Mouse (Mus musculus): ENCODE data around the gene Fkbp8. TPM values are rescaled to one million over a fixed set of nuclear protein-coding genes. Genes with fewer than 3 reads are reported as not detected.

The Fkbp8 gene
- total and polyA plus RNA-seq, 3 experiments = 176 to 266 (median 178) TPM

GRCm38 (mm10) chr8:70529299-70529698 is 1.8 kb downstream of the Fkbp8 start:
- peak overlapping the region; percentile 23; the same call in 1 of the 2 replicates for H3K4me2 ChIP-seq (ENCODE audit: insufficient read depth, low read depth, poor library complexity, severe bottlenecking)
- no peak overlapping the region for H3K27ac ChIP-seq (ENCODE audit: insufficient read depth, low read depth)
- in situ Hi-C loops (cut with MboI; ENCODE audit: low pct_ligation_motif_present, low pct_unique_long_range_greater_than_20kb, low sequenced_read_pairs) = no loop called here

GRCm38 (mm10) chr8:70529741-70530161 is 2.2 kb downstream of the Fkbp8 start:
- Histone ChIP-seq H3K9me3 (replicated peaks; ENCODE audit: low read length) (no peaks in the 10 kb centered on the region), H3K4me2 (ENCODE audit: insufficient read depth, low read depth, poor library complexity, severe bottlenecking) (no peak overlapping the region), H3K36me3 (replicated peaks in 1 of 2; ENCODE audit: control insufficient read depth in 1 of 2, insufficient read depth in 1 of 2, low read length in 1 of 2) (peaks cover 46 to 56% of the 10 kb centered on the region in 2 experiments), H3K27me3 (replicated peaks) (no peaks in the 10 kb centered on the region), H3K27ac (ENCODE audit: insufficient read depth, low read depth) (no peak overlapping the region), H3K4me3 (replicated peaks in 1 of 3; ENCODE audit: low read depth in 2 of 3, low read length in 2 of 3, poor library complexity in 1 of 3) (no peak overlapping the region), H3K79me2 (replicated peaks; ENCODE audit: control insufficient read depth, extremely low read depth, insufficient read depth, poor library complexity, severe bottlenecking) (peaks cover 4% of the 10 kb centered on the region), H3K9ac (ENCODE audit: insufficient read depth, low read depth) (no peak overlapping the region), H3K4me1 (ENCODE audit: control insufficient read depth in 1 of 2, insufficient read depth in 2 of 2) (peaks cover 9 to 28% of the 10 kb centered on the region in 2 experiments)
- no peak for DNase-seq (ENCODE audit: extremely low read depth)
- dilution Hi-C loops (cut with MboI; ENCODE audit: extremely low pct_ligation_motif_present, extremely low pct_unique_long_range_greater_than_20kb, low sequenced_read_pairs) (no loop called here), in situ Hi-C loops (cut with MboI; ENCODE audit: low pct_ligation_motif_present, low pct_unique_long_range_greater_than_20kb, low sequenced_read_pairs) (no loop called here)
- TF ChIP-seq NELFE (IDR thresholded peaks at IDR 0.05; ENCODE audit: low read depth, low read length) (no peak), USF2 (conservative IDR thresholded peaks at IDR 0.05; ENCODE audit: low read depth, low read length) (no peak), CHD1 (IDR thresholded peaks at IDR 0.05; ENCODE audit: low read depth, low read length) (no peak), CHD2 (IDR thresholded peaks at IDR 0.05; ENCODE audit: low read length) (no peak), ZNF384 (IDR thresholded peaks at IDR 0.05; ENCODE audit: low read depth, low read length) (no peak)

More at GRCm38 (mm10) chr8:70529299-70529698, 1.8 kb downstream of the Fkbp8 start:
- H3K4me1 ChIP-seq (ENCODE audit: control insufficient read depth in 1 of 2, insufficient read depth in 2 of 2) = peaks cover 9 to 28% of the 10 kb centered on the region in 2 experiments
- no peaks in the 10 kb centered on the region for H3K9me3 ChIP-seq (replicated peaks; ENCODE audit: low read length)
- no peak for DNase-seq (ENCODE audit: extremely low read depth)
- dilution Hi-C loops (cut with MboI; ENCODE audit: extremely low pct_ligation_motif_present, extremely low pct_unique_long_range_greater_than_20kb, low sequenced_read_pairs) = no loop called here
- peak overlapping the region; percentile 23 for H3K9ac ChIP-seq (ENCODE audit: insufficient read depth, low read depth)
- H3K36me3 ChIP-seq (replicated peaks in 1 of 2; ENCODE audit: control insufficient read depth in 1 of 2, insufficient read depth in 1 of 2, low read length in 1 of 2) = peaks cover 41 to 51% of the 10 kb centered on the region in 2 experiments
- no peaks in the 10 kb centered on the region for H3K27me3 ChIP-seq (replicated peaks)
- H3K79me2 ChIP-seq (replicated peaks; ENCODE audit: control insufficient read depth, extremely low read depth, insufficient read depth, poor library complexity, severe bottlenecking) = peaks cover 4% of the 10 kb centered on the region
- H3K4me3 ChIP-seq (replicated peaks in 1 of 3; ENCODE audit: low read depth in 2 of 3, low read length in 2 of 3, poor library complexity in 1 of 3) = no peak overlapping the region
- TF ChIP-seq SIN3A (IDR thresholded peaks at IDR 0.05; ENCODE audit: low read length) (no peak), USF2 (conservative IDR thresholded peaks at IDR 0.05; ENCODE audit: low read depth, low read length) (no peak), SMC3 (IDR thresholded peaks at IDR 0.05; ENCODE audit: low read depth, low read length) (no peak)

- no peak for DNase-seq (ENCODE audit: extremely low read depth)
- Histone ChIP-seq H3K27me3 (replicated peaks) (no peaks in the 10 kb centered on the region), H3K4me1 (ENCODE audit: control insufficient read depth in 1 of 2, insufficient read depth in 2 of 2) (peaks cover 9 to 25% of the 10 kb centered on the region in 2 experiments), H3K4me3 (replicated peaks in 1 of 3; ENCODE audit: low read depth in 2 of 3, low read length in 2 of 3, poor library complexity in 1 of 3) (no peak overlapping the region), H3K4me2 (ENCODE audit: insufficient read depth, low read depth, poor library complexity, severe bottlenecking) (no peak overlapping the region), H3K36me3 (replicated peaks in 1 of 2; ENCODE audit: control insufficient read depth in 1 of 2, insufficient read depth in 1 of 2, low read length in 1 of 2) (peaks cover 52 to 61% of the 10 kb centered on the region in 2 experiments), H3K27ac (ENCODE audit: insufficient read depth, low read depth) (no peak overlapping the region), H3K79me2 (replicated peaks; ENCODE audit: control insufficient read depth, extremely low read depth, insufficient read depth, poor library complexity, severe bottlenecking) (peaks cover 4% of the 10 kb centered on the region), H3K9ac (ENCODE audit: insufficient read depth, low read depth) (no peak overlapping the region), H3K9me3 (replicated peaks; ENCODE audit: low read length) (no peaks in the 10 kb centered on the region)
- dilution Hi-C loops (cut with MboI; ENCODE audit: extremely low pct_ligation_motif_present, extremely low pct_unique_long_range_greater_than_20kb, low sequenced_read_pairs) (no loop called here), in situ Hi-C loops (cut with MboI; ENCODE audit: low pct_ligation_motif_present, low pct_unique_long_range_greater_than_20kb, low sequenced_read_pairs) (no loop called here)
- TF ChIP-seq MAFK (IDR thresholded peaks at IDR 0.05; ENCODE audit: insufficient replicate concordance, low read length) (no peak), CTCF (conservative IDR thresholded peaks at IDR 0.05 in 1 of 2, IDR thresholded peaks at IDR 0.05 in 1 of 2; ENCODE audit: low read depth in 2 of 2, low read length in 2 of 2) (peak in 1 of 2 experiments; percentile 33; a peak in 2 of 4 replicates), ZNF384 (IDR thresholded peaks at IDR 0.05; ENCODE audit: low read depth, low read length) (peak; percentile 57; the same call in 1 of the 2 replicates)
These were observed 2.8 kb downstream of the Fkbp8 start for GRCm38 (mm10) chr8:70530314-70530713.
